Mouse (Mus musculus) layer of hippocampus, adult 6 months (tissue): ENCODE results near the gene Suclg2. TPM values are rescaled to one million over a fixed set of nuclear protein-coding genes. Genes with fewer than 3 reads are reported as not detected.

Experiments used
- long read RNA-seq, 2 experiments: library from polyadenylated mRNA; unstranded; transcript quantifications; one replicate each; pipeline ENCODE4 v2.0.0; 2019 to 2020
- polyA plus RNA-seq: library from polyadenylated mRNA; unstranded; fragments of <200 nt; fragmentation: Nextera tagmentation; gene quantifications from 2 replicates; pipeline ENCODE4 v1.2.3, GENCODE M21; 2021

The Suclg2 gene
- polyA plus RNA-seq: 14.6 and 16.5 TPM in 2 replicates
- long read RNA-seq, experiment 1, transcript Suclg2-204 (11 exons, 3,367 nt): major isoform, 50 of 59 reads
- long read RNA-seq, experiment 1, partial matches to known transcripts: 8 of 59 reads
- long read RNA-seq, experiment 1, other reads (novel, unspliced or antisense): 1 of 59 reads
- long read RNA-seq, experiment 2, transcript Suclg2-204 (11 exons, 3,367 nt): major isoform, 116 of 123 reads
- long read RNA-seq, experiment 2, partial matches to known transcripts: 3 of 123 reads
- long read RNA-seq, experiment 2, other reads (novel, unspliced or antisense): 4 of 123 reads

GRCm38 (mm10) chr6:95718031-95718968, at the start of gene Suclg2:
Gene Suclg2 (minus strand): TSS chr6:95718800.

